Comparison of ENCODE assay signal across 13 mouse cellular contexts in genomic region chr2:162430171-162430570, GRCm38 (mm10).
A peak's percentile ranks its signal among the peaks of the same experiment; 100 is the strongest.
DNase-seq lines count a peak whose midpoint lies in the region; ATAC-seq lines count a peak whose summit lies in the region.
"Had no signal": no experiment of that assay in that cellular context is flagged by ENCODE, and none has a peak within 500 bp of the region (broad histone marks: within the 10 kb centered on the region; RNA-seq: fewer than 3 reads in every experiment).

No protein-coding gene starts in this region.

- DNase-seq in left cerebral cortex, adult 11 months (ENCODE audit: low spot score), result peak; percentile 53
- DNase-seq in left cerebral cortex, postnatal 4 days, result no peak
- peak; percentile 65 to 80 for DNase-seq in frontal cortex, adult 2 months (ENCODE audit: extremely low spot score in 1 of 2, low spot score in 1 of 2)
- DNase-seq in left cerebral cortex, postnatal 25 days (ENCODE audit: low spot score in 2 of 2), result peak; percentile 57 to 87
- no peak for DNase-seq in gastrocnemius, postnatal 4 days (ENCODE audit: low spot score in 2 of 2)
- DNase-seq: cerebellum, postnatal 36 days; lung, postnatal 14 days; midbrain, embryonic 14.5 days had no signal

- no peaks in the 10 kb centered on the region for H3K27me3 ChIP-seq in intestine, embryonic 15.5 days (replicated peaks)
- H3K27me3 ChIP-seq: embryonic facial prominence, embryonic 15.5 days; heart, embryonic 13.5 days; limb, embryonic 15.5 days had no signal

- no peak overlapping the region for H3K27ac ChIP-seq in intestine, embryonic 15.5 days
- H3K27ac ChIP-seq: embryonic facial prominence, embryonic 15.5 days; heart, embryonic 13.5 days; limb, embryonic 15.5 days had no signal

- WGBS in intestine, embryonic 15.5 days, result 32% methylated on average over 7 of the region's 7 CpGs

- no peaks in the 10 kb centered on the region for H3K4me1 ChIP-seq in intestine, embryonic 15.5 days (replicated peaks)
- H3K4me1 ChIP-seq: embryonic facial prominence, embryonic 15.5 days; heart, embryonic 13.5 days; limb, embryonic 15.5 days had no signal

- H3K4me2 ChIP-seq in intestine, embryonic 15.5 days (replicated peaks), result no peak overlapping the region
- H3K4me2 ChIP-seq: embryonic facial prominence, embryonic 15.5 days; heart, embryonic 13.5 days; limb, embryonic 15.5 days had no signal

- no peaks in the 10 kb centered on the region for H3K9me3 ChIP-seq in intestine, embryonic 15.5 days
- H3K9me3 ChIP-seq: embryonic facial prominence, embryonic 15.5 days; heart, embryonic 13.5 days; limb, embryonic 15.5 days had no signal

- intact Hi-C loops in left cerebral cortex, postnatal 4 days (cut with DNase I), result no loop called here
- intact Hi-C loops in left cerebral cortex, postnatal 25 days (cut with DNase I), result no loop called here

- no peak overlapping the region for H3K4me3 ChIP-seq in intestine, embryonic 15.5 days (replicated peaks)
- H3K4me3 ChIP-seq: embryonic facial prominence, embryonic 15.5 days; heart, embryonic 13.5 days; limb, embryonic 15.5 days had no signal

- ATAC-seq in intestine, embryonic 15.5 days, result peak; percentile 68; the same call in 1 of the 2 replicates
- no peak for ATAC-seq in activated CD4-positive, CD25-positive, alpha-beta regulatory T cell, adult 4 months

- H3K9ac ChIP-seq in intestine, embryonic 15.5 days, result no peak overlapping the region
- H3K9ac ChIP-seq: embryonic facial prominence, embryonic 15.5 days; heart, embryonic 13.5 days; limb, embryonic 15.5 days had no signal

- H3K36me3 ChIP-seq in intestine, embryonic 15.5 days, result no peaks in the 10 kb centered on the region
- H3K36me3 ChIP-seq: embryonic facial prominence, embryonic 15.5 days; heart, embryonic 13.5 days; limb, embryonic 15.5 days had no signal

Comparison
In these comparisons a context has a peak if more than half of its experiments do, and no peak if none do; other contexts are left out.
1. DNase-seq: peak in left cerebral cortex, adult 11 months (single experiment), frontal cortex, adult 2 months (2 of 2) and left cerebral cortex, postnatal 25 days (2 of 2); none in left cerebral cortex, postnatal 4 days (single experiment) and gastrocnemius, postnatal 4 days (0 of 2).